Mouse (Mus musculus) urinary bladder, postnatal 14 days (tissue): ENCODE data around the gene Irf7.
"Not testable (repeated sequence)": the region's sequence is repeated elsewhere in the genome, so short reads cannot be mapped to it uniquely, and the experiment has no call there.

Source experiments
- DNase-seq: peaks from one replicate; pipeline ENCODE4 v3.0.0; 2021; ENCODE audit warnings: low spot score

Gene Irf7

GRCm38 (mm10) chr7:141275356-141275755, 9.1 kb upstream of the Irf7 start:
- no peak for DNase-seq

- no peak for DNase-seq
Measured at GRCm38 (mm10) chr7:141270631-141271030, 4.3 kb upstream of the Irf7 start.

GRCm38 (mm10) chr7:141269273-141269545, 2.9 kb upstream of the Irf7 start:
- no peak for DNase-seq

GRCm38 (mm10) chr7:141268466-141269272, 2.4 kb upstream of the Irf7 start:
- no peak for DNase-seq

GRCm38 (mm10) chr7:141265411-141265738, 906 bp downstream of the Irf7 start:
- DNase-seq = no peak

GRCm38 (mm10) chr7:141264761-141265410, 1.4 kb downstream of the Irf7 start:
- DNase-seq = peak; percentile 38

GRCm38 (mm10) chr7:141264041-141264700, 2.1 kb downstream of the Irf7 start:
- no peak for DNase-seq

- DNase-seq = no peak
Measured at GRCm38 (mm10) chr7:141263640-141264039, 2.6 kb downstream of the Irf7 start.

GRCm38 (mm10) chr7:141261480-141261879, 4.8 kb downstream of the Irf7 start:
- DNase-seq = no peak

- DNase-seq = no peak
Measured at GRCm38 (mm10) chr7:141256159-141256558, 10.1 kb downstream of the Irf7 start.

- DNase-seq = not testable (repeated sequence)
Measured at GRCm38 (mm10) chr7:141250486-141250885, 15.8 kb downstream of the Irf7 start.

- DNase-seq = no peak
Measured at GRCm38 (mm10) chr7:141231551-141231950, 34.7 kb downstream of the Irf7 start.

GRCm38 (mm10) chr7:141231111-141231510, 35.2 kb downstream of the Irf7 start:
- DNase-seq = no peak

GRCm38 (mm10) chr7:141230570-141230969, 35.7 kb downstream of the Irf7 start:
- no peak for DNase-seq

- DNase-seq = no peak
Measured at GRCm38 (mm10) chr7:141229702-141230101, 36.6 kb downstream of the Irf7 start.

GRCm38 (mm10) chr7:141228279-141229067, 37.8 kb downstream of the Irf7 start, which contains the start of gene Phrf1:
Gene Phrf1 (plus strand): TSS chr7:141228784.
- DNase-seq = peak; percentile 92

- DNase-seq = no peak
Measured at GRCm38 (mm10) chr7:141227796-141228195, 38.5 kb downstream of the Irf7 start.

GRCm38 (mm10) chr7:141226535-141226934, 39.7 kb downstream of the Irf7 start:
- DNase-seq = no peak

GRCm38 (mm10) chr7:141222696-141223215, 43.5 kb downstream of the Irf7 start:
- DNase-seq = no peak

- no peak for DNase-seq
Measured at GRCm38 (mm10) chr7:141222126-141222467, 44.2 kb downstream of the Irf7 start.

GRCm38 (mm10) chr7:141221249-141222125, 44.8 kb downstream of the Irf7 start:
- peak; percentile 99 for DNase-seq
